Mouse (Mus musculus): ENCODE measurements around the gene Dbh. TPM values are rescaled to one million over a fixed set of nuclear protein-coding genes. Genes with fewer than 3 reads are reported as not detected.

Gene Dbh
- polyA plus RNA-seq, 1 experiment from 2014 or later: 0.75 TPM

- peak overlapping the region; percentile 76 for H3K27ac ChIP-seq (ENCODE audit: low read depth)
- H3K9ac ChIP-seq: no peak overlapping the region
- peak; percentile 82 for DNase-seq
- ATAC-seq (ENCODE audit: insufficient read depth): peak; percentile 50
- H3K27me3 ChIP-seq (ENCODE audit: insufficient read depth, low read length): no peaks in the 10 kb centered on the region
- H3K4me2 ChIP-seq: no peak overlapping the region
- no peaks in the 10 kb centered on the region for H3K9me3 ChIP-seq (ENCODE audit: low read depth, low read length)
- H3K36me3 ChIP-seq (ENCODE audit: insufficient read depth): no peaks in the 10 kb centered on the region
- no peak overlapping the region for H3K4me3 ChIP-seq (ENCODE audit: low read depth, low read length)
- peaks cover 15% of the 10 kb centered on the region for H3K4me1 ChIP-seq (ENCODE audit: insufficient read depth)
- TF ChIP-seq CTCF (IDR thresholded peaks at IDR 0.05; ENCODE audit: low read depth): no peak
- WGBS: 48% methylated on average over 15 of the region's 15 CpGs
Measured at GRCm38 (mm10) chr2:27206128-27206797, 41.2 kb downstream of the Dbh start.

- Histone ChIP-seq H3K36me3 (ENCODE audit: insufficient read depth) (no peaks in the 10 kb centered on the region), H3K27ac (ENCODE audit: low read depth) (peak overlapping the region; percentile 44)
Measured at GRCm38 (mm10) chr2:27207126-27207525, 42.1 kb downstream of the Dbh start.

GRCm38 (mm10) chr2:27209370-27209769 is 44.3 kb downstream of the Dbh start:
- no peaks in the 10 kb centered on the region for H3K27me3 ChIP-seq (ENCODE audit: insufficient read depth, low read length)
- H3K9me3 ChIP-seq (ENCODE audit: low read depth, low read length): no peaks in the 10 kb centered on the region
- peaks cover 15% of the 10 kb centered on the region for H3K4me1 ChIP-seq (ENCODE audit: insufficient read depth)
- H3K9ac ChIP-seq: no peak overlapping the region
- DNase-seq (no peak), ATAC-seq (ENCODE audit: insufficient read depth) (0 out of 2 replicates have a peak, but pooled peaks have one; percentile 16)
- TF ChIP-seq CTCF (IDR thresholded peaks at IDR 0.05; ENCODE audit: low read depth): no peak
- H3K4me3 ChIP-seq (ENCODE audit: low read depth, low read length): no peak overlapping the region
- WGBS: 53% methylated on average over 9 of the region's 9 CpGs
- H3K36me3 ChIP-seq (ENCODE audit: insufficient read depth): no peaks in the 10 kb centered on the region
- no peak overlapping the region for H3K4me2 ChIP-seq
- peak overlapping the region; percentile 3; the same call in 1 of the 2 replicates for H3K27ac ChIP-seq (ENCODE audit: low read depth)

More at GRCm38 (mm10) chr2:27207126-27207525, 42.1 kb downstream of the Dbh start:
- TF ChIP-seq CTCF (IDR thresholded peaks at IDR 0.05; ENCODE audit: low read depth): no peak
- DNase-seq (no peak), ATAC-seq (ENCODE audit: insufficient read depth) (no peak)
- Histone ChIP-seq H3K4me1 (ENCODE audit: insufficient read depth) (peaks cover 15% of the 10 kb centered on the region), H3K9me3 (ENCODE audit: low read depth, low read length) (no peaks in the 10 kb centered on the region), H3K27me3 (ENCODE audit: insufficient read depth, low read length) (no peaks in the 10 kb centered on the region), H3K9ac (no peak overlapping the region), H3K4me2 (no peak overlapping the region), H3K4me3 (ENCODE audit: low read depth, low read length) (no peak overlapping the region)
- 87% methylated on average over 5 of the region's 5 CpGs for WGBS

GRCm38 (mm10) chr2:27209816-27210215 is 44.8 kb downstream of the Dbh start:
- no peak overlapping the region for H3K4me2 ChIP-seq
- H3K4me3 ChIP-seq (ENCODE audit: low read depth, low read length): no peak overlapping the region
- DNase-seq: peak; percentile 64
- H3K9ac ChIP-seq: no peak overlapping the region
- H3K27ac ChIP-seq (ENCODE audit: low read depth): peak overlapping the region; percentile 3; the same call in 1 of the 2 replicates
- WGBS: 15% methylated on average over 5 of the region's 5 CpGs
- no peaks in the 10 kb centered on the region for H3K36me3 ChIP-seq (ENCODE audit: insufficient read depth)
- no peaks in the 10 kb centered on the region for H3K27me3 ChIP-seq (ENCODE audit: insufficient read depth, low read length)
- TF ChIP-seq CTCF (IDR thresholded peaks at IDR 0.05; ENCODE audit: low read depth): no peak
- H3K4me1 ChIP-seq (ENCODE audit: insufficient read depth): peaks cover 15% of the 10 kb centered on the region
- H3K9me3 ChIP-seq (ENCODE audit: low read depth, low read length): no peaks in the 10 kb centered on the region
- ATAC-seq (ENCODE audit: insufficient read depth): peak; percentile 57

GRCm38 (mm10) chr2:27210255-27210654 is 45.2 kb downstream of the Dbh start:
- peak; percentile 66 for DNase-seq
- H3K4me1 ChIP-seq (ENCODE audit: insufficient read depth): peaks cover 15% of the 10 kb centered on the region
- H3K36me3 ChIP-seq (ENCODE audit: insufficient read depth): no peaks in the 10 kb centered on the region
- H3K4me3 ChIP-seq (ENCODE audit: low read depth, low read length): no peak overlapping the region
- H3K27me3 ChIP-seq (ENCODE audit: insufficient read depth, low read length): no peaks in the 10 kb centered on the region
- no peaks in the 10 kb centered on the region for H3K9me3 ChIP-seq (ENCODE audit: low read depth, low read length)
- no peak for ATAC-seq (ENCODE audit: insufficient read depth)
- no peak overlapping the region for H3K4me2 ChIP-seq
- no peak overlapping the region for H3K27ac ChIP-seq (ENCODE audit: low read depth)
- no peak overlapping the region for H3K9ac ChIP-seq
- WGBS: 36% methylated on average over 7 of the region's 7 CpGs
- peak; percentile 66 for TF ChIP-seq CTCF (IDR thresholded peaks at IDR 0.05; ENCODE audit: low read depth)

GRCm38 (mm10) chr2:27210676-27211210 is 45.7 kb downstream of the Dbh start:
- Histone ChIP-seq H3K4me2 (no peak overlapping the region), H3K27ac (ENCODE audit: low read depth) (no peak overlapping the region), H3K9ac (no peak overlapping the region), H3K27me3 (ENCODE audit: insufficient read depth, low read length) (no peaks in the 10 kb centered on the region), H3K36me3 (ENCODE audit: insufficient read depth) (no peaks in the 10 kb centered on the region), H3K9me3 (ENCODE audit: low read depth, low read length) (no peaks in the 10 kb centered on the region), H3K4me3 (ENCODE audit: low read depth, low read length) (no peak overlapping the region), H3K4me1 (ENCODE audit: insufficient read depth) (peaks cover 15% of the 10 kb centered on the region)
- no peak for TF ChIP-seq CTCF (IDR thresholded peaks at IDR 0.05; ENCODE audit: low read depth)
- DNase-seq: no peak
- WGBS: 81% methylated on average over 12 of the region's 12 CpGs
- ATAC-seq (ENCODE audit: insufficient read depth): no peak
